Mouse (Mus musculus): ENCODE measurements around the gene Gm10663.

- TF ChIP-seq POLR2A (IDR thresholded peaks at IDR 0.05; ENCODE audit: borderline replicate concordance, extremely low read depth, low read depth, low read length) = no peak
- TF ChIP-seq CTCF (IDR thresholded peaks at IDR 0.05; ENCODE audit: insufficient read depth, low read length) = no peak
Observed at GRCm38 (mm10) chr8:65034136-65034535, 40.7 kb upstream of the Gm10663 start.
